Mouse (Mus musculus) left cerebral cortex, postnatal 36 days (tissue): Measurements from ENCODE around the gene Eepd1. TPM values are rescaled to one million over a fixed set of nuclear protein-coding genes. Genes with fewer than 3 reads are reported as not detected.

Experiments
- total RNA-seq, 2 experiments: library from RNA; stranded (reverse); gene quantifications; 2 replicates each; pipeline ENCODE4 v1.2.3; 2021

Gene Eepd1
- total RNA-seq, 2 experiments from 2014 or later = 21.7 to 21.9 TPM

Other genes starting within 250 kb of the Eepd1 start
- 100 to 1,000 TPM; 381 to 384 TPM for gene Sept7, start 229.1 kb upstream of the Eepd1 start, total RNA-seq